Mouse (Mus musculus) left cerebral cortex, adult 2 months (tissue): ENCODE data around the gene Amn. TPM values are rescaled to one million over a fixed set of nuclear protein-coding genes. Genes with fewer than 3 reads are reported as not detected.

ENCODE experiments used
- DNase-seq, 2 experiments: peaks; one replicate each; pipeline ENCODE4 v3.0.0; 2021 to 2022; ENCODE audit warnings: low spot score in 2 of 2, mixed read lengths in 1 of 2; ENCODE audit errors: extremely low spot score in 1 of 2
- H3K27ac ChIP-seq: fragments of 200-600 bp; 2 replicates; pipeline ENCODE4 v1.8.1; 2022
- H3K4me3 ChIP-seq: fragments of 200-600 bp; 2 replicates; pipeline ENCODE4 v1.8.1; 2022
- CTCF ChIP-seq: fragments of 200-600 bp; IDR thresholded peaks from 2 replicates; pipeline ENCODE4 v1.8.1; 2022; ENCODE audit warnings: antibody characterized with exemption, mild to moderate bottlenecking, moderate library complexity
- intact Hi-C: fragments of 180-260 bp; cut with DNase I; formaldehyde crosslinking; loops from one replicate; pipeline ENCODE4 v1.15.1; 2025
- long read RNA-seq, 2 experiments: library from polyadenylated mRNA; stranded (forward); transcript quantifications; one replicate each; pipeline ENCODE4 v2.0.0; 2021; ENCODE audit warnings: borderline mapping rate in 2 of 2
- total RNA-seq, 2 experiments: library from RNA; stranded (reverse); gene quantifications; 2 replicates each; pipeline ENCODE4 v1.2.3; 2021

Gene Amn
- total RNA-seq: 1 to 10 TPM; 8.0 to 10.0 TPM
- long read RNA-seq, experiment 1, partial matches to known transcripts: 9 of 12 reads
- long read RNA-seq, experiment 1, other reads (novel, unspliced or antisense): 1 of 12 reads
- long read RNA-seq, experiment 2, partial matches to known transcripts: 3 of 5 reads
- long read RNA-seq, experiment 2, other reads (novel, unspliced or antisense): 2 of 5 reads

DNA sequence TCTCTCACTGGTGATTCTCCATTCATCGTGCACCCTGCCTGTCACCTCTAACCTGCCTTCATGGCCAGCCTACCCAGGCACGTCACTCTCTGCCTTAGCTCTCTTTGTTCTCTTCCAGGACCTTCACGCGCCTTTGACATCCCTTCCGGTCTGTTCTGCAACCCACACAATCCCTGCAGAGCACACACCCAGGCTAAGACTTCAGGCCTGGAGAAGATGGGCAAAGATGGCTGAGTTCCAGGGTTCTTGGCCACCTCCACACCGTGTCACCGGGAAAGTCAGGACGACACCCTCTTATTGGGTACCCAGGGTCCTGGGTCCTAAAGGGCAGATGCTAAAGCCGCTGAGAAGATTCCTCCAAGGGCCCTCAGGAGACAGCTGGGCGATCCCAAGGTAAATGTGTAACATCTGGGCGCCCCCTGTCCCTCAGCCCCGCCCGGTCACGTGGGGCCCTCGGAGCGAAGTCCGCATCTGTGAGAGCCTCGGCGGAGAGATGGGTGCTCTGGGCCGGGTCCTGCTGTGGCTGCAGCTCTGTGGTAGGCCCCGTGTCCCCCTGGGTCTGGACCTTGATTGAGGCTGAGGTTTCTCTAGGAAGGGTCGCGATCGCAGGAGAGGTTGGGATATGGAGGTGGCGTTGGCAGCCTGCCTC, at the start of gene Amn:
Amn (plus strand) TSS at position 467 of the 649 bp plus-strand sequence.
- no peak for TF ChIP-seq CTCF
- no peak for DNase-seq
- intact Hi-C loops: loop anchor here (5.0 kb wide), 1 partner anchor 132 kb away; no protein-coding TSS in a partner anchor
- no peak within 1 kb of the TSS for H3K4me3 ChIP-seq
- no peak within 1 kb of the TSS for H3K27ac ChIP-seq

DNA sequence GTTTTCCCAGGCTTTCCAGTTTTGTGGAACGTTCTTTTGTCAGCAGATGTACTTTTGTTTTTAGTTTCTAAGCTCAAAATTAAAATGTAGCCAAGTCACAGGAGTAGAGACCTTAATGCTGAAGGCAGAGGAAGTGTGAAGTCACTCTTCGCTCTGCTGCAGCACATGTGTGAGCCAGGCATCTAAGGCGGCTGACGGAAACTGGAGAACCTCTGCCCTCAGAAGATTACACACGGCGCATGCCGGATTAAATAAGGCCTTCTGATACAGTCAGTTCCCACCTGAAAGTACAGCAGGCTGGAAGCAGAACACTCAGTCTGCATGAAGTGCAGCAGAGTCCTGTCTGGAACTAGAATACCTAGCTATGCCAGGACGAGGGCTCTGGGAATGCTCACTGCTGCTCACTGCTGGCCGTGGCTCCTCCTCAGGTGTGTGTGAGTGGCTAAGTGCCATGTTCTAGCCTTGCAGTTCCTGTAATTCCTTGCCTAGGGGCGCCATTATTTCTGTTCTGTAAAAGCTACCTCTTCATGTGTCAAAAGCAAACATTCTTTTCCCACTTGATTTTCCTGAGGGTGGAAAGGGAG, 45.6 kb upstream of the Amn start:
- no peak for DNase-seq
- no peak overlapping the region for H3K4me3 ChIP-seq
- TF ChIP-seq CTCF: no peak
- intact Hi-C loops: no loop called here
- H3K27ac ChIP-seq: no peak overlapping the region

GRCm38 (mm10) chr12:111227410-111227809, 43.5 kb upstream of the Amn start:
- DNase-seq: no peak
- no peak overlapping the region for H3K4me3 ChIP-seq
- no peak for TF ChIP-seq CTCF
- intact Hi-C loops: no loop called here
- H3K27ac ChIP-seq: no peak overlapping the region

DNA sequence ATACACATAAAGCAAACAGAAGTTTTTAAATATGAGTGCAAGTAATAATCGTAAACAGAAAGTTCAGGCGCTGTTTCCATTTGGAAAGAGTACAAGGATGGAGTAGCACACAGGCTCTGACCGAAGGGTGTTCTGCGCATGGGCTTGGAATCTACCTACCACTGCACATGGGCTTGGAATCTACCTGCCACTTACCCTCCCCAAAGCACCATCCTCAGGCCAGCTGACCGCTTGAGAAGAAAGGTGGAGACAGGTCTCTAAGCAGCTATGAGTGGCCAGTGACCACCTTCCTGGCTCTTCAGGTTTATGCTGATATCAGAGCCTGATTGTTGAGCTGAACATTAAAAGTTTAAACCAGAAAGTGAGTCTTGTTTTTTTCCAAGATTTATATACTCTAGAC, 42.4 kb upstream of the Amn start:
- intact Hi-C loops: no loop called here
- TF ChIP-seq CTCF: no peak
- DNase-seq: no peak
- Histone ChIP-seq H3K27ac (no peak overlapping the region), H3K4me3 (no peak overlapping the region)

GRCm38 (mm10) chr12:111230793-111231192, 40.1 kb upstream of the Amn start:
- DNase-seq: no peak
- intact Hi-C loops: no loop called here
- no peak for TF ChIP-seq CTCF
- H3K4me3 ChIP-seq: no peak overlapping the region
- no peak overlapping the region for H3K27ac ChIP-seq

DNA sequence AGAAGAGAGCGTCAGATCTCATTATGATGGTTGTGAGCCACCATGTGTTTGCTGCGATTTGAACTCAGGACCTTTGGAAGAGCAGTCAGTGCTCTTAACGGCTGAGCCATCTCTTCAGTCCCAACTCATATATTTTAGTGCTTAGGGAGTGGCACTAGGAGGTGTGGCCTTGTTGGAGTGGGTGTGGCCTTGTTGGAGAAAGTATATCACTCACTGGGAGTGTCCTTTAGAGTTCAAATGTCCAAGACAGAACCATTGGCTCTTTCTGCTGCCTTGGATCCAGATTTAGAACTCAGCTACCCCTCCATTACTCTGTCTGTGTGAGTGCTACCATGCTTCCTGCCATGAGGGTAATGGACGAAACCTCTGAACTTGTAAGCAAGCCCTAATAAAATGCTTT, 37.1 kb upstream of the Amn start:
- Histone ChIP-seq H3K4me3 (no peak overlapping the region), H3K27ac (no peak overlapping the region)
- DNase-seq: no peak
- no peak for TF ChIP-seq CTCF
- intact Hi-C loops: no loop called here

GRCm38 (mm10) chr12:111234383-111234782, 36.5 kb upstream of the Amn start:
- no peak for TF ChIP-seq CTCF
- intact Hi-C loops: no loop called here
- no peak overlapping the region for H3K4me3 ChIP-seq
- H3K27ac ChIP-seq: no peak overlapping the region
- no peak for DNase-seq

- intact Hi-C loops: loop anchor here (5.0 kb wide), 1 partner anchor 33 kb away; no protein-coding TSS in a partner anchor
- DNase-seq: no peak
- no peak for TF ChIP-seq CTCF
- Histone ChIP-seq H3K4me3 (no peak overlapping the region), H3K27ac (no peak overlapping the region)
Measured at GRCm38 (mm10) chr12:111235631-111236030, 35.3 kb upstream of the Amn start.

DNA sequence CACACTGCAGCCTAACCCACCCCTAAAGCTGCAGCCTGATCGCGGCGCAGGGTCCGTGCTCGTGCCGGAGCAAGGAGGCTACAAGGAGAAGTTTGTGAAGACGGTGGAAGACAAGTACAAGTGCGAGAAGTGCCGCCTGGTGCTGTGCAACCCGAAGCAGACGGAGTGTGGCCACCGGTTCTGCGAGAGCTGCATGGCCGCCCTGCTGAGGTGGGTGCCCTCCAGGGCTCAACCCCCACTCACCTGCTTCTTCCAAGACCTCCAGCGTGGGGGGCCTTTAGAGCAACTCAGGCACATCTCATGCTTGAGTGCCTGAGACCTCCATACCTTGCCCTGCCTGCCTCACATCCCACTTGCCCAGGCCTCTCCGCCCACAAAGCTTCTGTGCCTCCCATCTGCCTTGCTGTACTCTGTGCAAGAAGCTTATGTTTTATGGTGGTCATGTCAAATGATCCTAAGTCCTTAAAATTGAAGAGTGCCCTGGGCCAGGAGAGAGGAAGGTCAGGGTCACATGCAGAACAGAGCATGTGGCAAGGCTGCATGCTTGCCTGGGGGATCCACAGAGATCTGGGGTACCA, 33.2 kb upstream of the Amn start:
- intact Hi-C loops: loop anchor here (5.0 kb wide), 1 partner anchor 35 kb away; no protein-coding TSS in a partner anchor
- no peak for TF ChIP-seq CTCF
- no peak for DNase-seq
- H3K27ac ChIP-seq: no peak overlapping the region
- no peak overlapping the region for H3K4me3 ChIP-seq

- no peak for TF ChIP-seq CTCF
- Histone ChIP-seq H3K27ac (no peak overlapping the region), H3K4me3 (no peak overlapping the region)
- intact Hi-C loops: loop anchor here (5.0 kb wide), 1 partner anchor 36 kb away; no protein-coding TSS in a partner anchor
- DNase-seq: no peak
Measured at GRCm38 (mm10) chr12:111238345-111238744, 32.5 kb upstream of the Amn start.

DNA sequence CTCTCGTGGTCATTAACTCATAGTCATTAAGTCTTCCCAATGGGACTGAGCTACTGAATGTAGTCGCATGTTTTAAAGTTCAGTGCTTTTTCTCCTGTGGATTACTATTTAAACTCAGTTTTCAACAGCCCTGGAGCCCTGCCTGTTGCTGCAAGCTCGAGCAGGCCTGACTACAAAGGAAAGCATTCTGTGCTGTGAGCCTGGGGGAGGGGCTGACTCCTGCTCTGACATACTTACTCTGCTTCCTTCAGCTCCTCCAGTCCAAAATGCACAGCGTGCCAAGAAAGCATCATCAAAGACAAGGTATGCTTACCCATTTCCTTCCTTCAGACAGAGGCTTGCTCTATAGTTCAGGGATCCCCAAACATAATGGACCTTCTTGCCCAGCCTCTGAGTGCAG, 32.1 kb upstream of the Amn start:
- intact Hi-C loops: loop anchor here (5.0 kb wide), 1 partner anchor 36 kb away; no protein-coding TSS in a partner anchor
- DNase-seq: no peak
- Histone ChIP-seq H3K4me3 (no peak overlapping the region), H3K27ac (no peak overlapping the region)
- TF ChIP-seq CTCF: no peak

DNA sequence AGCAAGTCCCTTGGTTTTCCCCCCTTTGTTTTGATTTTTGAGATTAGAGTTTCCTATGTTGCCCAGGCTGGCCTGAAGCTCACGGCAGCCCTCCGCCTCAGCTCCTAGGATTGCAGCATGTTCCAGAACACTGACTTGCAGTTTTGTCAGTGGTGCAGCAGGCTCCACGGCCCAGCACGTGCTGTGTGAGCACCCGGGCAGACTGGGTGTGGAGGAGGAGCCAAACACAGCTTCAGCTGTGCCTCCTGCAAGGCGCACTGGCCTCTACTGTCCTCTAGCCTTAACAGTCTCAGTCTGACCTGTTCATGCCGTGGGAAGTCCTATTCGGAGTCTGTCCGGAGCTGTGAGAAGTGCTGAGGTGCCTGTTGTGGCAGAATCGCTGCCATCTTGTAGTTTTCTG, 31.0 kb upstream of the Amn start:
- intact Hi-C loops: loop anchor here (5.0 kb wide), 1 partner anchor 38 kb away; no protein-coding TSS in a partner anchor
- H3K4me3 ChIP-seq: no peak overlapping the region
- no peak overlapping the region for H3K27ac ChIP-seq
- no peak for TF ChIP-seq CTCF
- DNase-seq: no peak
